Mouse (Mus musculus) ES-E14 (cell line): Measurements from ENCODE around the gene Prps1.

Experiments
- HCFC1 ChIP-seq: IDR thresholded peaks from 2 replicates; pipeline ENCODE4 v1.6.1; 2012; ENCODE audit warnings: low read length, inconsistent platforms, borderline replicate concordance; ENCODE audit not compliant: insufficient read depth
- MAFK ChIP-seq: IDR thresholded peaks from 2 replicates; pipeline ENCODE4 v1.6.1; 2014; ENCODE audit warnings: mild to moderate bottlenecking, low read depth, low read length, inconsistent platforms; ENCODE audit not compliant: insufficient read depth
- ZC3H11A ChIP-seq: IDR thresholded peaks from 2 replicates; pipeline ENCODE4 v1.6.1; 2012; ENCODE audit warnings: low read depth, mild to moderate bottlenecking, inconsistent platforms, low read length, borderline replicate concordance
- ZNF384 ChIP-seq: IDR thresholded peaks from 2 replicates; pipeline ENCODE4 v1.6.1; 2012; ENCODE audit warnings: low read depth, low read length, inconsistent platforms

GRCm38 (mm10) chrX:140437906-140438305 is 18.5 kb upstream of the Prps1 start:
- no peak for TF ChIP-seq ZNF384
- no peak for TF ChIP-seq MAFK
- no peak for TF ChIP-seq ZC3H11A
- no peak for TF ChIP-seq HCFC1
